Mouse (Mus musculus): ENCODE data around the gene Ppp1r13l. TPM values are rescaled to one million over a fixed set of nuclear protein-coding genes. Genes with fewer than 3 reads are reported as not detected.
A peak's percentile ranks its signal among the peaks of the same experiment; 100 is the strongest.

The Ppp1r13l gene
- total RNA-seq, 4 experiments from 2014 or later: 5.7 to 9.2 (median 8.1) TPM

DNA sequence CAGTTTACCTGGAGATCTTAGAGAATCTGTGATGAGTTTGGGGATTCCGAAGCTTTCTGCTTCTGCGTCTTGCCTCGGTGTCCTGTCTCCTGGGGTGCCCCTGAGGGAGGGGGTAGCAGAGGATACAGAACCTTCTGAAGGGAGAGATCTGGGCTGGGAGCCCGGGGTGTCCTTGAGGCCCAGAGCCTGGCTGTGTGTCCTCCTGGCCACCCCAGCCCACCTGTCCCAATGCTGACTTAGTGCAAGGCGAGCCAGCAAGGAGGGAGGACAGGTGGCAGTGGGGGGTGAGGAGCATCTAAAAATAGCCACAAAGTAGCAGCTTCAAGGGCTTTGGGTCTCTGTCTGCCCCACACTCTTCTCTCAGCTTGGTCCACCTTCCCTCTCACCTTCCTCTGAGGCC, 52.2 kb downstream of the Ppp1r13l start:
- no peak for DNase-seq (ENCODE audit: low spot score in 2 of 2)

- DNase-seq (ENCODE audit: low spot score in 2 of 2): no peak
Measured at GRCm38 (mm10) chr7:19413525-19413924, 54.0 kb downstream of the Ppp1r13l start.

- no peak for DNase-seq (ENCODE audit: low spot score in 2 of 2)
Measured at GRCm38 (mm10) chr7:19416590-19416989, 57.0 kb downstream of the Ppp1r13l start.

GRCm38 (mm10) chr7:19420121-19420520, 60.6 kb downstream of the Ppp1r13l start:
- no peak for DNase-seq (ENCODE audit: low spot score in 2 of 2)

DNA sequence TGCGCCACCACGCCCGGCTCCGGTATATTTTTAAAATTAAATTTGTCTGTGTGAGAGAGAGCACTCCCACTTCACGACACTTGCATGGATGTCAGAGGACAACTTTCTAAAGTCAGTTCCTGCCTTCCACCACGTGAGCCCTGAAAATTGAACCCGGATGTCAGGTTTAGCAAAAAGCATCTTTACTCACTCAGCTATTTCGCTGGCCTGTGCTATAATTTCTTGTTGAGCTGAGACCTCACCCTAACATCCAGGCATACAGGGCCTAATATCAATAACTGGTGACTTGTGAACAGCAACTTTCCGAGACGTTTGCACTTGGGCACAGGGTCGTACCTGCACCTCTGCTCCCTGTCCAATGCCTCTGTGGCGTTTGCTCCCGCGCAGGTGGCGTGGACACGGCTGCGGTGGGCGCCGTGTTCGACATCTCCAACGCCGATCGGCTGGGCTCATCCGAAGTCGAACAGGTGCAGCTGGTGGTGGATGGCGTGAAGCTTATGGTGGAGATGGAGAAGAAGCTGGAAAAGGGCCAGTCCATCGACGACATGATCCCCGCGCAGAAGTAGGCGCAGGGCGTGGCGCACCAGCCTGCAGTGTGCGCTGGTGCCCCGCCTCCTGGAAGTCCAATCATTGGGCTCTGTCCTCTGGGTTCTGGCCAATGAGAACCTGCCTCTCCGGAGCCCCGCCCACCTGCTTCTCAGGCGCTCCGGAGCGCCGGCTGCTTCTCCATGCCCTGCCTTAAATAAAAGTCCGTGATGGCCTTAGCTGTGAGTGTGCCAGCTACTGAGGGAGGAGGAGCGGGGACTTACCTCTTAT, 61.5 kb downstream of the Ppp1r13l start:
- DNase-seq (ENCODE audit: low spot score in 2 of 2): peak; percentile 84

GRCm38 (mm10) chr7:19423083-19423482, 63.5 kb downstream of the Ppp1r13l start:
- no peak for DNase-seq (ENCODE audit: low spot score in 2 of 2)

GRCm38 (mm10) chr7:19424051-19424450, 64.5 kb downstream of the Ppp1r13l start:
- no peak for DNase-seq (ENCODE audit: low spot score in 2 of 2)

GRCm38 (mm10) chr7:19426349-19426748, 66.8 kb downstream of the Ppp1r13l start:
- DNase-seq (ENCODE audit: low spot score in 2 of 2): no peak

DNA sequence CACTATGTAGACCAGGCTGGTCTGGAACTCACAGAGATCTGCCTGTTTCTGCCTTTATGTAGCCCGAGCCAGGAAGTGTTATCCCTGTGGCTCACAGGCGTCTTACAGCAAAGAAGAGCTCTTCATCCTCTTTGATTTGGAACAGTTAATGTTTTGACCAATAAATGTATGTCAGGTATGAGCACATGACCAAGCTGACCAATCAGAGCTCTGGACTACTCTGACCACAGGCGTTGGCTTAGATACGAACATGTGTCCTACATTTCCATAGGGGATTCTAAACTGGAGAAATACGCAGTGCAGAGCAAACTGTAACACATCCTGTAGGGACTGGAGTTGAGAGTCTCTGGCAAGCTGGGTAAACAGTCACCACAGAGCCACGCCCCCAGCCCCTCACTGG, 67.3 kb downstream of the Ppp1r13l start:
- no peak for DNase-seq (ENCODE audit: low spot score in 2 of 2)

Small RNAs within 50 kb of the gene (microRNA-seq; reads per million reads assigned to microRNA genes)
- gene Mir343: 0 reads per million in 2 experiments

Other genes with a start within 250 kb of the Ppp1r13l start
- gene Gm4969, start 241.4 kb upstream of the Ppp1r13l start, total RNA-seq (2022): under 1 TPM; 0.18 to 0.57 (median 0.31) TPM
- 10 to 100 TPM; 13.3 to 15.1 (median 14.4) TPM for gene Fbxo46, start 239.9 kb upstream of the Ppp1r13l start, total RNA-seq (2022)
- gene Qpctl, start 210.5 kb upstream of the Ppp1r13l start, total RNA-seq (2022): 10 to 100 TPM; 18.6 to 20.9 (median 20.4) TPM
- 10 to 100 TPM; 75.6 to 82.3 (median 78.2) TPM for gene Snrpd2, start 210.0 kb upstream of the Ppp1r13l start, total RNA-seq (2022)
- 1 to 10 TPM; 1.0 to 1.5 (median 1.2) TPM for gene Gipr, start 193.6 kb upstream of the Ppp1r13l start, total RNA-seq (2022)
- gene Eml2, start 183.3 kb upstream of the Ppp1r13l start, total RNA-seq (2022): 100 to 1,000 TPM; 156 to 198 (median 171) TPM
- gene Gpr4, start 147.2 kb upstream of the Ppp1r13l start, total RNA-seq (2022): 1 to 10 TPM; 1.3 to 2.7 (median 1.8) TPM
- 10 to 100 TPM; 33.8 to 45.7 (median 40.7) TPM for gene Opa3, start 131.4 kb upstream of the Ppp1r13l start, total RNA-seq (2022)
- 10 to 100 TPM; 17.4 to 26.8 (median 19.5) TPM for gene Vasp, start 87.9 kb upstream of the Ppp1r13l start, total RNA-seq (2022)
- gene Ppm1n, start 79.7 kb upstream of the Ppp1r13l start, total RNA-seq (2022): under 1 TPM in 1 of 4 experiments, not detected in 3; 0.28 TPM
- gene Rtn2, start 77.1 kb upstream of the Ppp1r13l start, total RNA-seq (2022): 10 to 100 TPM; 76.6 to 96.7 (median 85.4) TPM
- 10 to 100 TPM in 3 of 4 experiments, 1 to 10 TPM in 1; 5.4 to 13.8 (median 10.7) TPM for gene Fosb, start 49.7 kb upstream of the Ppp1r13l start, total RNA-seq (2022)
- gene Ercc1, start 15.0 kb upstream of the Ppp1r13l start, total RNA-seq (2022): 10 to 100 TPM; 41.9 to 47.8 (median 43.2) TPM
- gene Cd3eap, start 266 bp upstream of the Ppp1r13l start, total RNA-seq (2022): 10 to 100 TPM; 18.3 to 20.2 (median 19.0) TPM
- 10 to 100 TPM; 36.0 to 41.5 (median 37.7) TPM for gene Ercc2, start 22.3 kb downstream of the Ppp1r13l start, total RNA-seq (2022)
- 1 to 10 TPM; 3.7 to 8.4 (median 6.9) TPM for gene Klc3, start 44.4 kb downstream of the Ppp1r13l start, total RNA-seq (2022)
- gene Ckm, start 45.0 kb downstream of the Ppp1r13l start, total RNA-seq (2022): 1 to 10 TPM in 1 of 4 experiments, under 1 TPM in 1, not detected in 2; 0.18 to 4.8 TPM
- gene Mark4, start 99.1 kb downstream of the Ppp1r13l start, total RNA-seq (2022): 100 to 1,000 TPM in 1 of 4 experiments, 10 to 100 TPM in 3; 87.6 to 103 (median 95.0) TPM
- under 1 TPM; 0.08 to 0.41 (median 0.38) TPM for gene Exoc3l2, start 103.6 kb downstream of the Ppp1r13l start, total RNA-seq (2022)
- gene Bloc1s3, start 148.6 kb downstream of the Ppp1r13l start, total RNA-seq (2022): 1 to 10 TPM; 4.7 to 6.7 (median 5.9) TPM
- 10 to 100 TPM; 17.1 to 25.2 (median 21.6) TPM for gene Trappc6a, start 148.6 kb downstream of the Ppp1r13l start, total RNA-seq (2022)
- under 1 TPM; 0.39 to 0.86 (median 0.77) TPM for gene Nkpd1, start 158.1 kb downstream of the Ppp1r13l start, total RNA-seq (2022)
- 100 to 1,000 TPM in 2 of 4 experiments, 10 to 100 TPM in 2; 97.7 to 120 (median 108) TPM for gene Ppp1r37, start 203.3 kb downstream of the Ppp1r13l start, total RNA-seq (2022)
- gene Zfp296, start 217.5 kb downstream of the Ppp1r13l start, total RNA-seq (2022): 1 to 10 TPM in 2 of 4 experiments, under 1 TPM in 2; 0.90 to 1.3 (median 1.0) TPM
- gene Gemin7, start 217.8 kb downstream of the Ppp1r13l start, total RNA-seq (2022): 10 to 100 TPM; 43.4 to 54.4 (median 49.2) TPM
- 100 to 1,000 TPM in 2 of 4 experiments, 10 to 100 TPM in 2; 96.9 to 109 (median 101) TPM for gene Clasrp, start 244.7 kb downstream of the Ppp1r13l start, total RNA-seq (2022)